Comparison of ENCODE assay signal across 13 mouse cellular contexts in the genomic region with DNA sequence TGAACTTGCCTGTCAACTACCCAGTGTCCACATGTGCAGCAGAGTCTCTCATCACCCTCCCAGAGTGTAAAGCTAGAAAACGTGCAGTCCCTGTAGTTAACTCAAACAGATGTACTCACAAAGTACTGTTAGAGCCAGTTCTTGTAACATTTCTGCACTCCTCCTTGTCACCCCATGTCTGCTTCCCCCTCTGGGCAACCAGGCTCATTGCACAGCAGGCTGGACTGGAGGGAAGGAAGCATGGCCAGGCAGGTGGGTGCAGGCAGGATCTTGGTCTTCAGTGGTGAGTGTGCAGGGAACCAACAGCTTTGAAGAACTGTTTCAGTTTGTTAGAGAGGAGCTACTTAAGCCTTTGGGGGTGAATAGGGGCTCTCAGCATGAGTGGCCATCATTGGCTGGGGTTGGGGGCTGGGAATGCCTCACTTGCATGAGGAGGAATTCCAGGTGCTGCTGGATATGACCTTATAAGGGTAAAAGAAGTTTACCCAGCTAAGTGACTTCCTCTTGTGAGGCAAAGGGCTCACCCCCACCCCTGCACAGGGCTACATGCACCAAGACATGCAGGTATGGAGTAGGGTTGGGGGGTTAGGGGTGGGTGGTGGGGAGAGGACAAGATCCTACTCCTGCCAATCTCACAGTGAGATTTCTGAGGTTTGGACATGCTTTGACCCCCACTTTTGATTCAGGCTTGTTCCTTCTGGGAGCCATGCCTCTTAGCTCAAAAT. TPM values are rescaled to one million over a fixed set of nuclear protein-coding genes. Genes with fewer than 3 reads are reported as not detected.
DNase-seq lines count a peak whose midpoint lies in the region; ATAC-seq and TF ChIP-seq lines count a peak whose summit lies in the region.
"Had no signal": no experiment of that assay in that cellular context is flagged by ENCODE, and none has a peak within 500 bp of the region (broad histone marks: within the 10 kb centered on the region; RNA-seq: fewer than 3 reads in every experiment).

No protein-coding gene starts in this region.

- TF ChIP-seq CTCF in liver, postnatal 0 days (IDR thresholded peaks at IDR 0.05; ENCODE audit: low read depth) = peak; percentile 34
- peak; percentile 9 to 40; a peak in 2 of 4 replicates for TF ChIP-seq CTCF in CH12.LX (conservative IDR thresholded peaks at IDR 0.05 in 1 of 2, IDR thresholded peaks at IDR 0.05 in 1 of 2; ENCODE audit: low read depth in 2 of 2, low read length in 2 of 2)
- 0 out of 2 replicates have a peak, but pooled peaks have one; percentile 37 for TF ChIP-seq CTCF in thymus, adult 2 months (IDR thresholded peaks at IDR 0.05; ENCODE audit: borderline replicate concordance, control insufficient read depth, extremely low read depth, insufficient read depth, low read length, poor library complexity)
- TF ChIP-seq CTCF in layer of hippocampus, adult 2 months (conservative IDR thresholded peaks at IDR 0.05) = no peak

- H3K27me3 ChIP-seq in liver, postnatal 0 days (ENCODE audit: insufficient read depth, low read length) = no peaks in the 10 kb centered on the region
- no peaks in the 10 kb centered on the region for H3K27me3 ChIP-seq in liver, embryonic 12.5 days (replicated peaks)
- H3K27me3 ChIP-seq in CH12.LX (replicated peaks) = no peaks in the 10 kb centered on the region
- no peaks in the 10 kb centered on the region for H3K27me3 ChIP-seq in thymus, adult 2 months (ENCODE audit: control insufficient read depth, insufficient read depth, low read length)
- H3K27me3 ChIP-seq in midbrain, embryonic 14.5 days (ENCODE audit: control insufficient read depth, insufficient read depth, low read length) = no peaks in the 10 kb centered on the region
- H3K27me3 ChIP-seq: limb, embryonic 13.5 days; midbrain, embryonic 13.5 days had no signal

- H3K79me2 ChIP-seq in CH12.LX (replicated peaks; ENCODE audit: control insufficient read depth, extremely low read depth, insufficient read depth, poor library complexity, severe bottlenecking) = peaks cover 8% of the 10 kb centered on the region

- no peaks in the 10 kb centered on the region for H3K9me3 ChIP-seq in liver, postnatal 0 days (ENCODE audit: low read length)
- no peaks in the 10 kb centered on the region for H3K9me3 ChIP-seq in liver, embryonic 12.5 days (replicated peaks)
- H3K9me3 ChIP-seq in CH12.LX (replicated peaks; ENCODE audit: low read length) = no peaks in the 10 kb centered on the region
- H3K9me3 ChIP-seq in midbrain, embryonic 14.5 days (ENCODE audit: control insufficient read depth, low read length) = no peaks in the 10 kb centered on the region
- H3K9me3 ChIP-seq: limb, embryonic 13.5 days; midbrain, embryonic 13.5 days had no signal

- TF ChIP-seq RAD21 in CH12.LX (IDR thresholded peaks at IDR 0.05; ENCODE audit: low read depth, low read length) = peak; percentile 19

- H3K4me2 ChIP-seq in liver, postnatal 0 days (ENCODE audit: low read depth, low read length) = no peak overlapping the region
- H3K4me2 ChIP-seq in liver, embryonic 12.5 days = no peak overlapping the region
- H3K4me2 ChIP-seq in CH12.LX (ENCODE audit: insufficient read depth, low read depth, poor library complexity, severe bottlenecking) = no peak overlapping the region
- H3K4me2 ChIP-seq in midbrain, embryonic 14.5 days (ENCODE audit: low read length) = no peak overlapping the region
- H3K4me2 ChIP-seq: limb, embryonic 13.5 days; midbrain, embryonic 13.5 days had no signal

- no peak for TF ChIP-seq POLR2A in CH12.LX (IDR thresholded peaks at IDR 0.05; ENCODE audit: low read depth, low read length)
- no peak for TF ChIP-seq POLR2A in thymus, adult 2 months (IDR thresholded peaks at IDR 0.05; ENCODE audit: control insufficient read depth, extremely low read depth, insufficient read depth, low read length, poor library complexity)

- H3K4me3 ChIP-seq in liver, postnatal 0 days (ENCODE audit: low read depth, low read length) = no peak overlapping the region
- H3K4me3 ChIP-seq in liver, embryonic 12.5 days = no peak overlapping the region
- H3K4me3 ChIP-seq in CH12.LX (replicated peaks in 1 of 3; ENCODE audit: low read depth in 2 of 3, low read length in 2 of 3, poor library complexity in 1 of 3) = no peak overlapping the region
- H3K4me3 ChIP-seq in thymus, adult 2 months (ENCODE audit: control insufficient read depth, insufficient read depth, low read length) = no peak overlapping the region
- no peak overlapping the region for H3K4me3 ChIP-seq in midbrain, embryonic 14.5 days (replicated peaks; ENCODE audit: low read depth, low read length)
- no peak overlapping the region for H3K4me3 ChIP-seq in layer of hippocampus, adult 2 months
- H3K4me3 ChIP-seq: limb, embryonic 13.5 days; midbrain, embryonic 13.5 days had no signal

- no peak overlapping the region for H3K27ac ChIP-seq in liver, postnatal 0 days (ENCODE audit: low read depth)
- H3K27ac ChIP-seq in liver, embryonic 12.5 days = no peak overlapping the region
- no peak overlapping the region for H3K27ac ChIP-seq in CH12.LX (ENCODE audit: insufficient read depth, low read depth)
- 0 out of 2 replicates have a peak overlapping the region, but pooled peaks have one; percentile 18 for H3K27ac ChIP-seq in thymus, adult 2 months (ENCODE audit: control insufficient read depth, insufficient read depth, low read length)
- H3K27ac ChIP-seq in midbrain, embryonic 14.5 days (replicated peaks; ENCODE audit: low read depth, low read length) = no peak overlapping the region
- no peak overlapping the region for H3K27ac ChIP-seq in layer of hippocampus, adult 2 months
- H3K27ac ChIP-seq: limb, embryonic 13.5 days; midbrain, embryonic 13.5 days had no signal

- DNase-seq in liver, postnatal 0 days = peak; percentile 25
- no peak for DNase-seq in CH12.LX (ENCODE audit: extremely low read depth)
- DNase-seq in thymus, adult 2 months = peak; percentile 55
- no peak for DNase-seq in cerebellum, adult 9-10 months
- no peak for DNase-seq in midbrain, embryonic 14.5 days
- no peak for DNase-seq in layer of hippocampus, adult 2 months (ENCODE audit: low spot score in 2 of 2)
- DNase-seq: adrenal gland, postnatal 25 days; cerebellum, adult 2 months had no signal

- in situ Hi-C loops in CH12.LX (cut with MboI; ENCODE audit: low pct_ligation_motif_present, low pct_unique_long_range_greater_than_20kb, low sequenced_read_pairs) = no loop called here

- H3K9ac ChIP-seq in liver, postnatal 0 days (replicated peaks) = no peak overlapping the region
- H3K9ac ChIP-seq in liver, embryonic 12.5 days = no peak overlapping the region
- no peak overlapping the region for H3K9ac ChIP-seq in CH12.LX (ENCODE audit: insufficient read depth, low read depth)
- no peak overlapping the region for H3K9ac ChIP-seq in midbrain, embryonic 14.5 days (replicated peaks; ENCODE audit: low read length)
- H3K9ac ChIP-seq: limb, embryonic 13.5 days; midbrain, embryonic 13.5 days had no signal

- no peak for TF ChIP-seq EP300 in liver, postnatal 0 days (IDR thresholded peaks at IDR 0.05; ENCODE audit: low read depth)
- no peak for TF ChIP-seq EP300 in CH12.LX (IDR thresholded peaks at IDR 0.05; ENCODE audit: low read length)

- H3K4me1 ChIP-seq in liver, postnatal 0 days (ENCODE audit: insufficient read depth) = no peaks in the 10 kb centered on the region
- peaks cover 8% of the 10 kb centered on the region; the same call in 1 of the 2 replicates for H3K4me1 ChIP-seq in liver, embryonic 12.5 days
- H3K4me1 ChIP-seq in CH12.LX (ENCODE audit: control insufficient read depth in 1 of 2, insufficient read depth in 2 of 2) = peaks cover 17 to 52% of the 10 kb centered on the region in 2 experiments
- peaks cover 9% of the 10 kb centered on the region; the same call in 1 of the 2 replicates for H3K4me1 ChIP-seq in thymus, adult 2 months (replicated peaks; ENCODE audit: control insufficient read depth, insufficient read depth, low read length)
- H3K4me1 ChIP-seq in midbrain, embryonic 14.5 days (ENCODE audit: control insufficient read depth, insufficient read depth, low read length) = no peaks in the 10 kb centered on the region
- H3K4me1 ChIP-seq: midbrain, embryonic 13.5 days had no signal

- no peaks in the 10 kb centered on the region for H3K36me3 ChIP-seq in liver, postnatal 0 days (replicated peaks; ENCODE audit: insufficient read depth, low read length)
- H3K36me3 ChIP-seq in liver, embryonic 12.5 days = no peaks in the 10 kb centered on the region
- H3K36me3 ChIP-seq in CH12.LX (replicated peaks in 1 of 2; ENCODE audit: control insufficient read depth in 1 of 2, insufficient read depth in 1 of 2, low read length in 1 of 2) = no peaks in the 10 kb centered on the region
- H3K36me3 ChIP-seq in thymus, adult 2 months (ENCODE audit: control insufficient read depth, insufficient read depth, low read length) = no peaks in the 10 kb centered on the region
- no peaks in the 10 kb centered on the region for H3K36me3 ChIP-seq in midbrain, embryonic 14.5 days (ENCODE audit: control insufficient read depth, insufficient read depth, low read length)
- H3K36me3 ChIP-seq: limb, embryonic 13.5 days; midbrain, embryonic 13.5 days had no signal

- dilution Hi-C loops in CH12.LX (cut with MboI; ENCODE audit: extremely low pct_ligation_motif_present, extremely low pct_unique_long_range_greater_than_20kb, low sequenced_read_pairs) = no loop called here

- ATAC-seq in liver, postnatal 0 days = no peak
- no peak for ATAC-seq in liver, embryonic 12.5 days
- peak; percentile 8 for ATAC-seq in inflammation-experienced regulatory T-cells, adult 6 months
- no peak for ATAC-seq in midbrain, embryonic 14.5 days (ENCODE audit: low FRiP score, low TSS enrichment)
- ATAC-seq: midbrain, embryonic 13.5 days had no signal

- WGBS in liver, postnatal 0 days (ENCODE audit: insufficient replicate concordance) = 22% methylated on average over 1 of the region's 1 CpGs
- WGBS in liver, embryonic 12.5 days (ENCODE audit: insufficient replicate concordance) = 32% methylated on average over 1 of the region's 1 CpGs
- WGBS in thymus, adult 2 months = 10% methylated on average over 1 of the region's 1 CpGs
- 75% methylated on average over 1 of the region's 1 CpGs for WGBS in midbrain, embryonic 14.5 days

TF ChIP-seq in CH12.LX, 34 proteins besides CTCF, POLR2A, EP300 and RAD21:
- no peak for TF ChIP-seq ZMIZ1 (IDR thresholded peaks at IDR 0.05; ENCODE audit: low read depth, low read length)

RNA-seq across cellular contexts. Expression of a gene that starts 31.7 kb away (rescaled TPM):
- polyA plus RNA-seq in liver, postnatal 0 days (2015; fragmentation: Nextera tagmentation; extraction: Ambion mirVana) = 6.8 and 7.5 TPM in 2 replicates
- polyA plus RNA-seq in liver, embryonic 12.5 days (2016; fragmentation: Nextera tagmentation; extraction: Ambion mirVana) = 1.9 and 2.2 TPM in 2 replicates
- total RNA-seq in CH12.LX (2012; rRNA removed) (61.3 TPM in 2 replicates), CH12.LX (2014; rRNA removed) (55.9 and 73.4 TPM in 2 replicates)
- 40.2 and 43.1 TPM in 2 replicates for polyA plus RNA-seq in CH12.LX (2012; ENCODE audit: insufficient read length, low read depth)
- polyA plus RNA-seq in inflammation-experienced regulatory T-cells, adult 6 months (2017; shearing (Covaris generic)) = 100 to 1,000 TPM; 325 to 394 (median 384) TPM
- polyA plus RNA-seq in thymus, adult 2 months (2012; rRNA removed) = 284 and 293 TPM in 2 replicates
- 0.38 TPM in 1 of 2 replicates, not detected in the other for polyA plus RNA-seq in midbrain, embryonic 14.5 days (2014; fragmentation: Nextera tagmentation; extraction: Ambion mirVana)
- under 1 TPM in 1 of 2 experiments, not detected in 1; 0.42 TPM for total RNA-seq in layer of hippocampus, adult 2 months (2021)
- total RNA-seq: layer of hippocampus, postnatal 25 days had no signal

Comparison
In these comparisons a context has a peak if more than half of its experiments do, and no peak if none do; other contexts are left out.
1. DNase-seq: peak in liver, postnatal 0 days (single experiment) and thymus, adult 2 months (single experiment); none in CH12.LX (single experiment), cerebellum, adult 9-10 months (single experiment), midbrain, embryonic 14.5 days (single experiment) and layer of hippocampus, adult 2 months (0 of 2).